Mouse (Mus musculus): ENCODE measurements around the gene Tmem38b.
"Not testable (repeated sequence)": the region's sequence is repeated elsewhere in the genome, so short reads cannot be mapped to it uniquely, and the experiment has no call there.

Gene Tmem38b
- long read RNA-seq, experiment 1, transcript Tmem38b-201 (6 exons, 2,862 nt) = major isoform, 12 of 13 reads
- long read RNA-seq, experiment 1, partial matches to known transcripts = 0 of 13 reads
- long read RNA-seq, experiment 1, other reads (novel, unspliced or antisense) = 1 of 13 reads
- long read RNA-seq, experiment 2, transcript Tmem38b-201 (6 exons, 2,862 nt) = major isoform, 6 of 6 reads
- long read RNA-seq, experiment 2, partial matches to known transcripts = 0 of 6 reads
- long read RNA-seq, experiment 2, other reads (novel, unspliced or antisense) = 0 of 6 reads

DNA sequence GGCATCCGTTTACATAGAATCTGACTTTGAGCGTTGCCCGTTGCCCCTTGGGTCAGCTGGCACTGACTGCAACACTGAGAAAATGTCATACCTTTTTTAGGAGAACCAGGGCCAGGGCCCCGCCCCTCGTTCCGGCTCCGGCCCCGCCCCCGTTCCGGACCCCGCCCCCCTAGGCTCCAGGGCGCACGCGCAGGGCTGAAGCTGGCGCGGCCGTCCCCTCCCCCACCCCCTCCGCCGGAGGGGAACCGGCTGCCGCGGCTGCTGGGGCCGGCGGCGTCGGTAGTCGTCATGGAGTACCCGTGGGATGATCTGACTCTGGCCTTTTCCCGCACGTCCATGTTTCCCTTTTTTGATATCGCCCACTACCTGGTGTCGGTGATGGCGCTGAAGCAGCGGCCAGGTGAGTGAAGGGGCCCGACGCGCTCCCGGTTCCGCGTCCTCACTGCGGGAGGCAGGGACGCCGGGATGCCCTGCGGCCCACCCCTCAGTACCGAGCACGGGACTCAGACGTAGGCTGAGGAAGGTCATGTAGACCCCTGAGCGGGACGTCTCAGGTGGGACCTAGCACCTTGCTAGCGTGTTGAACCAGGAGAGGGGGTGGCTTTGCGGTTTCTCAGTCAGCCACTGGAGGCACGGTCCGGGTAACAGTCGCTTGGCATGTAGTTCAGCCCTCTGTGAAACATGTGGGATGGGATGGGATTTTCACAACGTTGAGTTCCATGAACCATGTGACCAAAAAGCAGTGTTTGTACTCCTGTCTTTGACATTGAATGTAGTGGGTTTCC lies at the start of gene Tmem38b:
Tmem38b (plus strand) TSS at position 225 of the 785 bp plus-strand sequence.
- intact Hi-C loops (cut with DNase I) = no loop called here

DNA sequence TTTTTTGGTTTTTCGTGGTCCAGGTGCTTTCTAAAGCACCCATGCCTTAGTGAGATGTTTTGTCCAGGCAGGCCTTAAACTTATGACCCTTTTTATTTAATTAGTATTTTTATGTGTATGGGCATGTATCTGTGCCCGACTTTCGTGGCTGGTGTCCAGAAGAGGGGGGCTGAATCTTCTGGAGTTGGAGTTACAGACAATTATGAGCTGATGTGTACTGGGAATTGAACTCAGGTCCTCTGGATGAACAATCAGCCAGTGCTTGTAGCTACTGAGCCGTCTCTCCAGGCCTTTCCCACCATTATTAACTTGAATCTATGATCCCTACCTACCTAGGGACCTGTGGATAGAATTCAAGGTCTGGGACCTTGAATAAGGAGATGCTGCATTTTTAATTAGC lies 44.4 kb upstream of the Tmem38b start:
- intact Hi-C loops (cut with DNase I) = no loop called here

GRCm38 (mm10) chr4:53782216-53783070 lies 43.4 kb upstream of the Tmem38b start:
- intact Hi-C loops (cut with DNase I) = no loop called here

DNA sequence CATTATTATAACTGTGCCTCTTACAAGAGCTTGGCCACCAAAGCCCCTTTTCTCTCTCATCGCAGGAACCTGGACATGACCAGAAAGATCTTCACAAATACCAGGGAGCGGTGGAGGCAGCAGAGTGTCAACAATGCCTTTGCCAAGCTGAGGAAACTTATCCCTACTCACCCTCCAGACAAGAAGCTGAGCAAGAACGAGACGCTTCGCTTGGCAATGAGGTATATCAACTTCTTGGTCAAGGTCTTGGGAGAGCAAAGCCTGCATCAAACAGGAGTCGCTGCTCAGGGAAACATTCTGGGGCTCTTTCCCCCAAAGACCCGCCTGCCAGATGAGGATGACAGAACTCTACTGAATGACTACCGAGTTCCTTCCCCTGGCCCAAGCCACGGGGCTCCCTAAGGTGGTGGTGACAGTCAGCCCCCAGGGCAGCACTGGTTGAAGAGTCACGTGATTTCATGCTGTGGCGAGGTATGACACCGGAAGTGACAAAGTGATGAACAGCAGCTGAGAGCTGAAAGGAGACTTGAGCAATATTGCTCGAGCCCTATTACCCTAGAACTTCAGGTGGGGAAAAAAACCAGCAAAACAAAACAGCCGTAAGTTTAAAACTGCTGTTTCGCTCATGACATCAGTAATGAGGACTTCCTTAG lies 40.0 kb upstream of the Tmem38b start:
- intact Hi-C loops (cut with DNase I) = no loop called here

DNA sequence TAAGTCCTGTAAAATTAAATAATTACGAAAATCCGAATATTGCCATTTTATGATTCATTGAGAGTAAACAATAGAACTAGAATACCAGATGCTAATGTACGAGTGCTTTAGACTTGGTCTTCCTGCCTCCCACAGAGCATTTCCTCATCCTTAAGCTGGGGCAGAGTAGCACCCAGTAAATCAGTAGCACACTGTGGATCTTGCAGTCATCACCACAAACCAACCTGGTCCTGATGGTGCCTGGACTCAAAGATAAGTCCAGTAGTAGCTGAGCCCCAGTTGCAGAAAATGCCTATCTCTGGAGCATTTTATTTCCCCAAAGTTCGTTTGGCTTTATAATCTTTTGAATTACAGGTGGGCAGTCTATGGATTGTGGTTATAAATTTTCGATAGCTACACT lies 39.0 kb upstream of the Tmem38b start:
- intact Hi-C loops (cut with DNase I) = no loop called here

DNA sequence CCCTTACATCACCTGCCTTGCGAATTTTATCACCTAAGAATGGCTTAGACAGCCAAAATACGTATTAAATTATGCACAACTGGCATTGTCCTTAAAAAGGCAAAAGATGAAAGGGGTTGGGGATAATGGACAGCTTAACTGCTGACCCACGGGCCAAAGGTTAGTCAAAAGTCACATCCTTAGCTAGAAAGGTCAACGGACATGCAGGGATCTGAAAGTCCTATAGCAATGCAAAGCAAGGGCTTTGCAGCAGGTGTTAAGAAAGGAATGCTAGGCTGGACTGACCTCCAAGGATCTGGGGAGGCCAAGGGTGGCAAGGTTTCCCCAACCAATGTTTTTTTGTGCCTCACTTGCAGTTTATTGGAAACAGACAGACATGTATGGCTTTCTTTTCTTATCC lies 36.5 kb upstream of the Tmem38b start:
- intact Hi-C loops (cut with DNase I) = no loop called here

DNA sequence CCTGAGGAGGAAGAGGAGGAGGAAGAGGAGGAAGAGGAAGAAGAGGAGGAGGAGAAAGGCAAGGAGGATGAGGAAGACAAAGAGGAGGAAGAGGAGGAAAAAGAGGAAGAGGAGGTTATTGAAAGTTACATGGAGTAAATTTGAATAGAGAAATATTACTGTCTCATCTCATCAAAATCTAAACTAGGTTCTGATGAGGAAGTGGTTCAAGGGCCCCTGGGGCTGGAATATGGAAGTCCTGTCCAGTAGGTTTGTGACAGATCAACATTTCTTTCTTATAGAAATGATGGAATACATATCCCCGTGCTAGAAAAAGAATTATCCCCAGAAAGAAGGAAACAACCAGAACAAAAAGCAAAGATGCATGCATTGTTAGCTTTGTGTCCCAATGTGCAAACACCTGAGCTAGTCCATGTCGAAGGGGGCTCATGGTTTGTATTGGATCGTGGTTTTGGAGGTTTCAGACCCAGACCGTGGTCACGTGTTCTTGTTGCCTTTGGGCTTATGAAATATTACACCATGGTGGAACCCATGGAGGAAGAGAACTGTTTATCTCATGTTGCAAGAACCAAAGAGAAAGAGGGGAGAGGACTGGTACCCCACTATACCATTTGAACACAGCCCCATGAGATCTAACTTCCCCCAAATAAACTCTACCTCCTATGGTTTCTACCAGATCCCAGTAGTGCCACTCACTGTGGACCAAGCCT lies 31.4 kb upstream of the Tmem38b start:
- intact Hi-C loops (cut with DNase I) = no loop called here

DNA sequence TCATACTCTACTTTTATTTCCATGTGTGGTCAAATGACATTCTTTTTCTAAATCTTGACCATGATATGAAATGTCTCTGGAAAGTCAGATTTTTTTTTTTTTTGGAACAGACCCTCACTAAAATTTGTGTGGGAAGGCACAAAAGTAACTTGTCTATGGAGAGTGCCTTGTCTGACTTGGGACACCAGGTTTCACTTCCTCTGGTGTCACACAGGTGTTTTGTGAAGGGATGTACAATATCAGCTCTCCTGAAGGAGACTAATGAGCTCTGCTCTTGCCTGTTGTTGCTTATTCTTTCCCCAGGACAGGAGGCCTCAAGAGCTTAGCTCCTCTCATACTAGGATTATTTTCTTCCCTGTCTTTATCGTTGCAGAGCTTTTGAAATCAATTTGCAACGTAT lies 30.8 kb upstream of the Tmem38b start:
- intact Hi-C loops (cut with DNase I) = no loop called here

DNA sequence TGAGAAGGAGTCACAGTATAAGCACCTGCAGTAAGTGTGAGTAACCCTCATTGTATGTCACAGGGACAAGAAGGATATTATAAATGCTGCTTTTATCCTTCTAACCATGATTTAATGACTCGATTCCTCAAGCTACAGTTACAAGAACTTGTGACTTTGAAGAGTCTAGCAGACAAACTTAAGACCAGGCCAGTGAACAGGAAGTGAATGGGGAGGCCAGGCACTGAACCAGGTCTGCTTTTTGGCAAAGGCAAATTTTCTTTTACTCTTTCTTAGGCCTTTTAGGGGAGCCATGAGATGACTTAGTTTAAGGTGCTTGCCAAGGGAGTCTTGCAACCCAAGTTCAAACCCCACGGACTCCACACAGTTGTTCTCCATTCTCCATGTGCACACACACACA lies 30.1 kb upstream of the Tmem38b start:
- intact Hi-C loops (cut with DNase I) = no loop called here

- intact Hi-C loops (cut with DNase I) = no loop called here
Observed at GRCm38 (mm10) chr4:53796865-53797772, 28.7 kb upstream of the Tmem38b start.

- intact Hi-C loops (cut with DNase I) = no loop called here
Observed at GRCm38 (mm10) chr4:53798896-53799676, 26.8 kb upstream of the Tmem38b start.

GRCm38 (mm10) chr4:53799753-53800152 lies 26.1 kb upstream of the Tmem38b start:
- intact Hi-C loops (cut with DNase I) = no loop called here

DNA sequence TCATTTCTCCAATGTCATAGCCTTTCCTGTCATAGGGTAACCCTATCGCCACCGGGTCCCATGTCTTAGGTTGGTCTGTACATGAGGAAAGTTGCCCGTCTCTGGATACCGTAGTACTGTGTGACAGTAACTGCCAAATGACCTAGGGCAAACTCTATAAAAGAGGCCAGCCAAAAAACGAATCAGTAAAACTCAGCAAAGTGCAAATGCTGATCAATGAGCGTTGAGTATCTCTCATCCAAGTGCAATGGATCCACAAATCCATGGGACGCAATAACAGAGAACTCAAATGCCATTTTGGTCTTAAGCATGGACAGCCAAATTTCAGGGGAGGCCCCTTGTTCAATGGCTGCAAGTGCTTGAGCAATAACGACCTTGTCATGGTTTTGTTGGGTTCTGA lies 22.2 kb upstream of the Tmem38b start:
- intact Hi-C loops (cut with DNase I) = not testable (repeated sequence)

DNA sequence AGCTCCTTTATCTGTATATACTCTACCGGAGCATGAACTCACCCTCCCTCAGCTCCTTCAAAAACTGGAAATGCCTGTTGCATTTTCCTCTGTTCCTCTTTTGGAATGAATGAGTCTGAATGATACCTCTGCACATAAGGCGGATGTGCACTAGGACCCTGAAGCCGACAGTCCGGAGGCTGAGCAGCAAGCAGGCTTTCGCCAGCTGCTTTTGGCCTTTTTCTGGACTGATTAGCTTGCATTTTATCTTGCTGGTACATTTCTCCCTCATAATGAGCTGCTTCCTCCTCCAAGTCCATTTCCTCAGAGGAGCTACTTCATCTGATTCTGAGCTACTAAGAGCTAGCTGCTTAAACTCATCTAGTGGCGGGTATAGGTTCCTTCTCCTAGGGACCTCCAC lies 19.4 kb upstream of the Tmem38b start:
- intact Hi-C loops (cut with DNase I) = not testable (repeated sequence)

DNA sequence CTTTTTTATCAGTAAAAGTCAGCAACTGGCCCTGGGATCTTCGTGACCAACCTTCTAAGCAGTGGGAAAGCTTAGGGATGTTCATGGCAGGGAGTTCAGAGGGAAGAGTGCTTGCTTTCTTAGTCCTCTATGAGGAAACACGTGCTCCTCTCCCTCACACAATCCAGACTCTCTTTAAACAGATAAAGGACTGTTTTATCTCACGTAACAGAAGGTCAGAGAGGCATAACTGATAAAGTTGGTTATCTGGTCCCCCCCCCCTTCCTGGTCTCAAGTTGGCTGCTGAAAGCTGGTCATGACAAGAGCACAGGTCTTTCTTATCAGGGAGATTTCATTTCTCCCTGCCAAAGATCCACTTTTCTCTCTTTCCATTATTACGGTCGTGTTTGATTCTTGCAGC lies 7.5 kb upstream of the Tmem38b start:
- intact Hi-C loops (cut with DNase I) = no loop called here

DNA sequence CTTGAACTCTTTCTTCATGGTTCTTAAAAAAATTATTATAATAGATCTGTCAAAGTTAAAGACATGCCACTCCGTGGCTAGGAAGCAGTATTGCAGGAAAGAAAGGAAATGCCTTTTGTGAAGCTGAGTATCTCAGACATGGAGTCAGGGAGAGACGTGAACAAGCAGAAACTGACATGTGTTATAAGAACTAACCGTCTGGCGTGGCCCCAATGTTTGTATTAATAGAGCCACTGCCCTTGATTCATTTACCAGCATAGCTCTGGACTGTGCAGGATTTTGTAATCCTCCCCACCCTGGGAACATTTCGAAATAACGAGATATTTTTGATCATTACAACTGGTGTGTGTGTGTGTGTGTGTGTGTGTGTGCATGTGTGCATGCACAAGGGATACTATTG lies 2.1 kb upstream of the Tmem38b start:
- intact Hi-C loops (cut with DNase I) = no loop called here

- intact Hi-C loops (cut with DNase I) = no loop called here
Observed at GRCm38 (mm10) chr4:53824831-53825230, 1.0 kb upstream of the Tmem38b start.

GRCm38 (mm10) chr4:53826641-53827248 lies 900 bp downstream of the Tmem38b start:
- intact Hi-C loops (cut with DNase I) = no loop called here
